Mouse (Mus musculus): ENCODE measurements around the gene Rnf224. TPM values are rescaled to one million over a fixed set of nuclear protein-coding genes. Genes with fewer than 3 reads are reported as not detected.
A peak's percentile ranks its signal among the peaks of the same experiment; 100 is the strongest.

The Rnf224 gene
- total RNA-seq, 2 experiments from 2014 or later, result not detected

DNA sequence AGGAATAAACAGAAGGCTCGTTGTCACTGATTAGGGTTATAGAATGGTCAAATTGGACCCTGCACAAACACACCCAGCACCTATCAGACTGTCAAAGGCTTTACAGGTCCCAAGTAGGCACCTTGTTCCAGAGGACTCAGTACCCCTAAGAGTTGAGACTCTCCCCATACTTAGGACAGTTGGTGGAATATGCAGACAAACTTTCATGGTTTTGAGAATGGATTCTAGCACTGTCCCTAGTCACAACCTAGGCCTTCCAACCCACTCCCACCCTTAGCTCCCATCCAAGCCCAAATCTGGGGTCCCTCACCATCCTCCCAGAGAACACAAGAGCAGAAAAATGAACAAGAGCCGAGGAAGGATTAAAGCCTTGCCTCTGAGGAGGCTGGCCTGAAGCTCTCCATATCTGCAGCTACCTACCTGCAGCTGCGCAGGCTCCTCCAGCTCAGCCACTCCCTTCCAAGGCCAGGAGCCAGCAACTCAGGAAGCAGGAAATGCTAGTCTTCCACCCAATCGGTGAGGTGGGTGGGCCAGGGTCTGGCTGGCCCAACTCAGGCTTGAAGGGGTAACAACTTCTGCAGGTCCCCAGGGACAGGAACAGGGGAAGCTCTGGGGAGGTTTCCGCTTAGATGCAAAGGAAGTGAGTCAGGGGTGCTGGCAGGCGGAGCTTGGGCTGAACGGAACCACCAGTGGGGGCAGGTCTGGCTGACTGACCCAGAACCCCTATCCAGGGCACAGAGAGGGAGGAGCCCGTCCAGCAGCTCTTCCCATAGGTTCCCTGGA lies 40.2 kb downstream of the Rnf224 start, which contains the start of gene Tor4a:
Gene Tor4a (minus strand): TSS at position 715 of the 783 bp plus-strand sequence.
- DNase-seq (ENCODE audit: low spot score in 2 of 2), result no peak

DNA sequence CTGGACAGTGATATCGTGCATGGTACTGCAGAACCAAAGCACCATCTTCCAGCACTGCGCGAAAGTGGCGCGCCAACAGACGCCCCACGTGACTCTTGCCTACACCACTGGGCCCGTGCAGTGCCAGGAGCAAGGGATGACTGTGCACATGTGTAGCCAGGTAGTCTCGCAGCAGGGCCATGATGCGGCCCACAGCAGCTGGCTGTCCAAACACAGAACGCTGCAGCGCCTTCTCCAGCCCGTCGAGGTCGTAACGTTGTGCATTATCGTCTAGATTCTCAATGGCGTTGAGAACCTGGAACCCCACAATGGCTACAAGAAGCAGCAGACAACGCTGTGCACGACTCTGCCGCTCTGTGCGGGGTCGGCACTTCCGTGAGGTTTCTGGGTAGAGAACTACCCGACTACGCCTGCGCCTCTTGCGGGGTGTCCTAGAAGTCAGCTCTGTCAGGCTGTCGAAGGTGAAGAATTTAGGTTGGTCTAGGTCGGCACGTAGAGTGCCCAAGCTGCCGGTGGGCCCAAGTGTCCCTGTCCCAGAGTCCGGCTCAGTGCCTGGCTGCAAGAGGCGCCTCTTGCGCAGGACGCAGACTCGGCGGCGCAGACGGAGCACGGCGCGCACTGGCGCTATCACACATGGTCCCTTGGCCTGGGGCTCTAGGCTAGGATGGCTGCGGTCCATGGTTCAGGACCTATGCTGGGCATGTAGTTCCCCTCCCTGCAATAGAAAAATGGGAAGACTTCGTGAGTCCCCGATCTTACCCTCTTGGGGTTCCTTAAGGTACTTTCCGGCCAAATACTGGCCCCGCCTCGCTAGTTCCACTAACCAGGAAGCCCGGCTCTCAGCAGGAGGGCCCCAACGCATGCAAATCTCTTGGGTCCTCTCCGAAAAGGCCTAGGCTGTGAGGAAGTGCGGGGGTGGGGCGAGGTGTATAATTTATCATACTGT lies 41.1 kb downstream of the Rnf224 start:
- DNase-seq (ENCODE audit: low spot score in 2 of 2), result no peak

DNA sequence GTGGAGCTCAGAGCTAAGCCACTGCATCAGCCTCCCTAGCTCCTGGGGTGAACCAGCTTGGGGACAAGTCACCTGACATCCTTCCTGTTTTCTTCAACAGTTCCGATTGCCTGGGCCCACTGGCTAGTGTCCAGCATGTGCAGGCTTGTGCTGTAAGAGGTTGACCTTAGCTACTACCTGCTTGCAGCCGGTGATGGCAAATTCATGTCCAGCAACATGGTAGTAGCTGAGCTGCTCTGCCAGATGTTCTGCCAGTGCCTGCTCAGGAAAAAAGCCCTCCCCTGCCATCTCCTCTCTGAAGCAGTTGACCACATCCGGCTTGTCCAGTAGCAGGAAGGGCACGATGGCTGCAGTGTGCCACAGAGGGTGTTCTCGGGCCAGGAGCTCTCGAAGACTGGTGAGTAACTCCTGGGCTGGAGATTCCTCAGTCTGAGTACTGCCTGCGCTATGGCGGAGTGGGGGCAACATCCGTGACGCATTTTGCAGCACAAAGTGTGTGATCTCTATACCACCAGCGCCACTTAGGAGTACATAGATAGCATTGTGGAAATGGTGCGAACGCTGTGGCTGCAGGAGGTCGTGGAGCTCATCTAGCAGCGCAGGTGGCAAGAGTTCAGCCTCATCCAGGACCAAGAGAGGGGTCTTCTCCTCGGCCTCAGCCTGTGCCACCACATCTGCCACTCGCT lies 42.0 kb downstream of the Rnf224 start:
- no peak for DNase-seq (ENCODE audit: low spot score in 2 of 2)

DNA sequence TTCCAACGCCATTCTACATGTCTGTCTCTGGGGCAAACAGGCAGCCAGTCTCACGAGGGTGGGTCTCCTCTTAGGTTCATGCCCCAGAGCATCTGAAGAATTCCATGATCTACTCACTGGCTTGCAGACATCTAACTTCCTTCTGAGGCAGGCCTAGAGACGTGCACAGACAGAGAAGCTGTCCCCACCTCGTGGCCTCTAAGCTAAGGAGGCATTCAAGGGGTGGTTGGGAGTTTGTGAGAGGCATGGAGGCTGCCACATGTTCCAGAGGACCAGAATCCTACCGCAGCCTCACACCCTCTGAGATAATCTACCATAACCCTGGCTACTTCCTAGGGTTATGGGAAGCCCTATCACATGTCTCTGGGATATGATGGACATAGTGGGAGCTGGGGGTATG lies 42.6 kb downstream of the Rnf224 start:
- no peak for DNase-seq (ENCODE audit: low spot score in 2 of 2)

DNA sequence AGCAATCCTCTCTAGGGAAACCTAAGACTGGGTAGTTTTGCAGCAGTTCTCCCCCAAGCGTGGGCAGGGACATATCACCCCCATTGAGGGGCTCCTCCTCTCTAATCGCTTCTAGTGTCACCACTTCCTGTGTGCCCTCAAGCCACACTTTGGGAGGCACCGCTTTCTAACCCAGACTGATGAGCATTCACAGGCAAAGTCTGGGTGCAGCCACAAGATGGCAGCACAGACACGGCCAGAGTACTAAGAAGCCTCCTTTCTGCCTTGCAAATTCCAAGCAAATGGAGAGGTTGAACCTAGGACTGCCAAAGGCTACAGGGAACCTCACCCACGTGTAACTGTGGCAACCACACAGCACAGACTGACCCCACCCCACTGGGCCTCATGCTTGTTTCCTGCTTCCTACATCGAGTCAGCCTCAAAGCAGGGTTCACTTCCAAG lies 43.2 kb downstream of the Rnf224 start:
- peak; percentile 78 to 85 for DNase-seq (ENCODE audit: low spot score in 2 of 2)

DNA sequence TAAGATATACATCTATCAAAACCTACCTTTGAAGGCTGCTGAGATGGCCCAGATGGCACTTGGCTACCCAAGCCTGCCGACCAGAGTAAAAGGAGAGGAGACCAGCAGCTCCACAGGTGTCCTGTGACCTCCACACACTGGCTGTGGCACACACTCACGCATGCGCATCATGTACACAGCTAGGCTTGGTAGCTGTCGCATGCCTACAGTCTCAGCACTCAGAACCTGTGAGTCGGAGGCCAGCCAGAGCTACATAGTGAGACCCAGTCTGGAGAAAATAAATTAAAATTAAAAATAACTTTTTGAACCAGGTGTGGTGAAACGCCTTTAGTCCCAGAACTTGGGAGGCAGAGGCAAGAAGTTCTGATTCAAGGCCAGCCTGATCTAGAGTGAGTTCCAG lies 48.7 kb downstream of the Rnf224 start:
- no peak for DNase-seq (ENCODE audit: low spot score in 2 of 2)

DNA sequence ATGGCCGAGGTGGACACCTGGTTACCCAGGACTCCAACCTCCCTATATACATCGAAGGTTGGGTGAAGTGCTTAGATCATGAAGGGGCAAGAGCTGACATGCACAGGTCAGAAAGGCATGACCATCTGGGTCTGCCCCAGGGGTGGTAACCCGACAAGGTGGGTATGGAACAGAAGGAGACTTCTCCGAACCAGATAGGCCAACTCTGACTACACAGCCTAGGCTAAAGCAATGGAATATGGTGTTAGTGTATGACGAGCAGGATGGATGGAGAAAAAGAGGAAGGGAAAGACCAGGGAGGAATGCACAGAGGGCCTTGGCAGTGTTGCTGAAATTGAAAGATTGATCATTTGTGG lies 50.0 kb downstream of the Rnf224 start:
- DNase-seq (ENCODE audit: low spot score in 2 of 2), result no peak

DNA sequence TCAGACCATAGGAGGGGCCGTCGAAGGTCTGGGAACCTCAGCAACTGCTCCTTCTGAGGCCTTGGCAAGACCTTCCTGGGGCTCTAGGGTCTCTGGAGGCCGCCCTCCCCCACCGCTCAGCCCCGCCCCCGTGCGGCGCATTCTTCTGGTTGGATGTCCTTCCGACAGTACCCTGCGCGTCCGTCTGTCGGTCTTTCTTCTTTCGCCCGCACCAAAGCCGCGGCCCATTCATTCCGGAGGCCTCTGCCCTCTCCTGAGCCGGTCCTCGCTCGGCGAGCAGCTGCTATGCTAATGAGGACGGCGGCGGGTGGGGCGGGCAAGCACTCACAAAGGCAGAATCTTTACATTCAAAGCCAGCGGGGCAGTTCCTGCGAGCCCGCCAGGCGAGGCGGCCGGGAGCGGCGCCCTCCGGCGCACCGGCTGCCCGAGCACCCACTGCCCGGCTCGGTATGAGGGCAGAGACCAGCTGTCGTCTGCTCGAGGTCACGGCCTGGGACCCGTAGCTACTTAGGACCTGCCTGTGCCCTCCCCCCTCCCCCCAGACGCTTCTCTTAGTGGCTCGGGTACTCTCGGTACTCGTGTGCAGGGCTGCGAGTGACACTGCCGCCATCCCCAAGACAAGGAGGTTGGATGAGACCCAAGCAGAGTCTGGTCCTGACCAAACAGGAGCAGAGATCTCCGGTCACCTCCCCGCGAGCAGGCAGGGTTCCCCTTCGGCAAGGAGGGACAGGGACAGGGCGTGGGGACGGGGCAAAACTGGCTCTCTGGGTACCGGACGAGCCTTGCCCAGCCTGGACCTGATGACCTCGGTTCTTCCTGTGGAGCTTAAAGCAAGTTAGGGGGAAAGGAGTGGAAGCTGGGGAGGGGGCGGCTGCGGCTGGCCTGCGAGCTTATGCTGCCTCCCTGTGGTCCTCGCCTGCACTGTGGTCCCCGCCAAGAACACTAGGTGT lies 50.7 kb downstream of the Rnf224 start:
- peak; percentile 61 to 63 for DNase-seq (ENCODE audit: low spot score in 2 of 2)

DNA sequence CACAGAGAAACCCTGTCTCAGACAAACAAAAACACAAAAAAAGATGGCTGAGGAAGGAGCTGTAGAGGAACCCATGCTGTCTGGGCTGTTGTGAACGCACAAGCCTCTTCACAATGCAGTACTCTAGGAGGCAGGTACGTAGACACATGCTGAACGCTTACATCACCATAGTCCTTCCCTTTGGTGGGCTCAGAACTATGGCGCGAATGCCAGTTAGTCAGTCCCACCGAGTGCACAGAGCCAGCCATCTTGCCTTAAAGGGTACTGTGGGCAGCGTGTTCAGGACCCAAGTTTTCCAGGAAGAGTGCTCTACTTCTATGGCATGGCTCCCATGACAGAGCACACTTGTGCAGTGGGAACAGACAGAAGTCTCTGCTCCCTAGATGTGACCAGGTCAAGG lies 52.1 kb downstream of the Rnf224 start:
- no peak for DNase-seq (ENCODE audit: low spot score in 2 of 2)

Other genes with a start within 250 kb of the Rnf224 start
- 1,000 to 10,000 TPM in 1 of 2 experiments, 100 to 1,000 TPM in 1; 982 to 1,031 TPM for gene Nsmf, start 182.4 kb downstream of the Rnf224 start, total RNA-seq (2021)
- not detected for gene Entpd8, start 156.5 kb downstream of the Rnf224 start, total RNA-seq (2021)
- not detected for gene Noxa1, start 141.6 kb downstream of the Rnf224 start, total RNA-seq (2021)
- gene Nrarp, start 56.0 kb downstream of the Rnf224 start, total RNA-seq (2021), result 10 to 100 TPM; 38.1 to 49.8 TPM
- gene Tor4a, start 39.9 kb downstream of the Rnf224 start, total RNA-seq (2021), result 1 to 10 TPM; 1.7 to 2.0 TPM
- 10 to 100 TPM; 50.7 to 51.7 TPM for gene Nelfb, start 25.3 kb downstream of the Rnf224 start, total RNA-seq (2021)
- not detected for gene Stpg3, start 22.1 kb downstream of the Rnf224 start, total RNA-seq (2021)
- not detected for gene Fam166a, start 18.0 kb downstream of the Rnf224 start, total RNA-seq (2021)
- 100 to 1,000 TPM; 415 to 455 TPM for gene Tubb4b, start 12.1 kb downstream of the Rnf224 start, total RNA-seq (2021)
- gene Slc34a3, start 2.4 kb downstream of the Rnf224 start, total RNA-seq (2021), result not detected
- 100 to 1,000 TPM; 195 to 202 TPM for gene Rnf208, start 5.5 kb upstream of the Rnf224 start, total RNA-seq (2021)
- not detected for gene Cysrt1, start 5.7 kb upstream of the Rnf224 start, total RNA-seq (2021)
- 1 to 10 TPM; 3.6 to 3.7 TPM for gene AL732309.1, start 10.1 kb upstream of the Rnf224 start, total RNA-seq (2021)
- gene Tmem203, start 18.7 kb upstream of the Rnf224 start, total RNA-seq (2021), result 10 to 100 TPM; 34.3 to 38.0 TPM
- gene Tprn, start 25.8 kb upstream of the Rnf224 start, total RNA-seq (2021), result 10 to 100 TPM; 21.1 to 23.2 TPM
- 10 to 100 TPM; 69.1 to 70.1 TPM for gene Ssna1, start 35.7 kb upstream of the Rnf224 start, total RNA-seq (2021)
- gene Anapc2, start 35.7 kb upstream of the Rnf224 start, total RNA-seq (2021), result 10 to 100 TPM; 66.6 to 72.1 TPM
- gene Tmem210, start 51.4 kb upstream of the Rnf224 start, total RNA-seq (2021), result not detected
- not detected for gene Lrrc26, start 53.1 kb upstream of the Rnf224 start, total RNA-seq (2021)
- 100 to 1,000 TPM; 419 to 451 TPM for gene Grin1, start 82.4 kb upstream of the Rnf224 start, total RNA-seq (2021)
- 10 to 100 TPM; 49.0 to 59.9 TPM for gene Man1b1, start 95.6 kb upstream of the Rnf224 start, total RNA-seq (2021)
- 10 to 100 TPM; 24.7 to 29.4 TPM for gene Dpp7, start 119.6 kb upstream of the Rnf224 start, total RNA-seq (2021)
- gene Uap1l1, start 128.9 kb upstream of the Rnf224 start, total RNA-seq (2021), result 10 to 100 TPM in 1 of 2 experiments, 1 to 10 TPM in 1; 9.2 to 11.8 TPM
- 10 to 100 TPM; 11.9 to 15.3 TPM for gene Sapcd2, start 135.5 kb upstream of the Rnf224 start, total RNA-seq (2021)
- gene Entpd2, start 159.1 kb upstream of the Rnf224 start, total RNA-seq (2021), result 10 to 100 TPM; 22.3 to 23.4 TPM
- 100 to 1,000 TPM; 402 to 418 TPM for gene Npdc1, start 162.6 kb upstream of the Rnf224 start, total RNA-seq (2021)
- gene Fut7, start 186.5 kb upstream of the Rnf224 start, total RNA-seq (2021), result under 1 TPM; 0.31 to 0.81 TPM
- 100 to 1,000 TPM; 140 to 141 TPM for gene Abca2, start 191.9 kb upstream of the Rnf224 start, total RNA-seq (2021)
- under 1 TPM in 1 of 2 experiments, not detected in 1; 0.58 TPM for gene Clic3, start 220.1 kb upstream of the Rnf224 start, total RNA-seq (2021)
- gene Paxx, start 224.3 kb upstream of the Rnf224 start, total RNA-seq (2021), result 10 to 100 TPM; 52.1 to 57.7 TPM
- 100 to 1,000 TPM; 234 to 420 TPM for gene Ptgds, start 233.3 kb upstream of the Rnf224 start, total RNA-seq (2021)